Mouse (Mus musculus) intestine, embryonic 15.5 days (tissue): Measurements from ENCODE around the gene Arhgap10. TPM values are rescaled to one million over a fixed set of nuclear protein-coding genes. Genes with fewer than 3 reads are reported as not detected.

Experiments
- ATAC-seq: fragments of 200-750 bp; cut with Nextera tagmentation; 2 replicates; pipeline ENCODE4 v1.8.0; 2017; ENCODE audit warnings: moderate TSS enrichment, moderate library complexity
- H3K27ac ChIP-seq: fragments of 300-500 bp; sonication (generic); 2 replicates; pipeline ENCODE4 v1.5.1; 2015; ENCODE audit warnings: mild to moderate bottlenecking, inconsistent platforms
- H3K27me3 ChIP-seq: fragments of 300-500 bp; sonication (generic); replicated peaks from 2 replicates; pipeline ENCODE4 v1.6.1; 2015; ENCODE audit warnings: inconsistent platforms
- H3K36me3 ChIP-seq: fragments of 300-500 bp; sonication (generic); 2 replicates; pipeline ENCODE4 v1.6.1; 2015; ENCODE audit warnings: inconsistent platforms
- H3K4me1 ChIP-seq: fragments of 300-500 bp; sonication (generic); replicated peaks from 2 replicates; pipeline ENCODE4 v1.6.1; 2015; ENCODE audit warnings: inconsistent platforms
- H3K4me2 ChIP-seq: fragments of 300-500 bp; sonication (generic); replicated peaks from 2 replicates; pipeline ENCODE4 v1.6.1; 2015; ENCODE audit warnings: mild to moderate bottlenecking, inconsistent platforms
- H3K4me3 ChIP-seq: fragments of 300-500 bp; sonication (generic); replicated peaks from 2 replicates; pipeline ENCODE4 v1.5.1; 2015; ENCODE audit warnings: inconsistent platforms
- H3K9ac ChIP-seq: fragments of 300-500 bp; sonication (generic); 2 replicates; pipeline ENCODE4 v1.6.1; 2015; ENCODE audit warnings: inconsistent platforms
- H3K9me3 ChIP-seq: fragments of 300-500 bp; sonication (generic); 2 replicates; pipeline ENCODE4 v1.6.1; 2016; ENCODE audit warnings: inconsistent platforms
- WGBS: fragments of 180-500 bp; shearing (Covaris S2); methylation state at CpG from one replicate; pipeline ENCODE4 v1.1.7; 2015; 5-methylcytosine and 5-hydroxymethylcytosine counted together
- polyA plus RNA-seq: library from polyadenylated mRNA; unstranded; fragments of >200 nt; fragmentation: Nextera tagmentation; extraction: Ambion mirVana; gene quantifications from 2 replicates; pipeline ENCODE4 v1.2.1, GENCODE M21; 2015

Arhgap10 gene
- polyA plus RNA-seq, 1 experiment from 2014 or later: 30.9 TPM

DNA sequence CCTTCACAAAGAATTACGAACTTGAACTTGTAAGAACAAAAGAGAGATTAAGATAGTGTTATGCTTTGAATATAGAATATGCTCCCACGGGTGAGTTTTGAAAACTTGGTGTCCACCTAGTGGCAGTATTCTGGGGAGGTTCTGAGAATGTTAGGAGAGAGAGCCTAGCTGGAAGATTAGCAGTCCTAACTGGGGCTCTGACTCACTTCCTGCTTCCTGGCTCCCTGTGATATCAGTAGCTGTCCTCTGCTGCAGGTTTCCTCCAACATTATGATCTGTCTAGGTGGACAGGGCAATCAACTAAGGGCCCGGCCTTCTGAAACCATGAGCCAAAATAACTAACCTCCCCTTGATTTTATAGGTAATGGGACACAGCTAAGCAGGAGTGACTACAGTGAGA is 233.3 kb downstream of the Arhgap10 start:
- no peaks in the 10 kb centered on the region for H3K9me3 ChIP-seq
- no peak overlapping the region for H3K9ac ChIP-seq
- no peaks in the 10 kb centered on the region for H3K4me1 ChIP-seq
- H3K27me3 ChIP-seq: no peaks in the 10 kb centered on the region
- H3K4me2 ChIP-seq: no peak overlapping the region
- no peak overlapping the region for H3K27ac ChIP-seq
- H3K4me3 ChIP-seq: no peak overlapping the region
- 81% methylated on average over 3 of the region's 3 CpGs for WGBS
- no peak for ATAC-seq
- H3K36me3 ChIP-seq: no peaks in the 10 kb centered on the region

DNA sequence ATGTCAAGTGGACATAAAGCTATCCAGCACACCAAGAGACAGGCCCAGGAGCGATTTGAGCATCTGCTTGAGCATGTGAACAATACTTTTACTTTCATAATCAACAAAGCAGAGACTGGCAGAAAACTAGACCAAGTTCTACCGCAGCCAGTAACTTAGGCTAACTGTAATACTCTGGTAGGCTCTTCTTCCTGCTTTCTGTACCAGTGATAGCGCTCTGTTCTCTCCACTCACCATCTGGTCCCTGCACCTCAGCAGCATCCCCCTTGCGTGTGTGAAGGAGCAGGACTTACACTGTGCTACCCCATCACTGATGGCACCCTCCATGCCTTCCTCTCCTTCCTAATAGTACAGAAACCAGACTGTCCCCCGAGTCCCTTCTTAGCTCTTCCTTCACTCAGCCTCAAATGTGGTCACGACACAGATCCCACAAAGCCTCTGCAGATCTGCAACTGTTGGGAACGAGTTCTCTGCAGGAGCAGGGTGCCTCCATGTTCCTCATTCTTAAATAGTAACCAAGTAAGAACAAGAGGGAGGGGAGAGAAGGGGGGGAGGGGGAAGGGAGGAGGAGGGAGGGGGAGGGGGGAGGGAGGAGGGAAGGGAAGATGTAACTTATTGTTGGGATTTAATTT is 235.0 kb downstream of the Arhgap10 start:
- Histone ChIP-seq H3K9me3 (no peaks in the 10 kb centered on the region), H3K4me1 (no peaks in the 10 kb centered on the region), H3K4me2 (no peak overlapping the region), H3K27ac (no peak overlapping the region), H3K27me3 (no peaks in the 10 kb centered on the region), H3K9ac (no peak overlapping the region), H3K4me3 (no peak overlapping the region), H3K36me3 (no peaks in the 10 kb centered on the region)
- ATAC-seq: no peak
- WGBS: 82% methylated on average over 7 of the region's 7 CpGs

DNA sequence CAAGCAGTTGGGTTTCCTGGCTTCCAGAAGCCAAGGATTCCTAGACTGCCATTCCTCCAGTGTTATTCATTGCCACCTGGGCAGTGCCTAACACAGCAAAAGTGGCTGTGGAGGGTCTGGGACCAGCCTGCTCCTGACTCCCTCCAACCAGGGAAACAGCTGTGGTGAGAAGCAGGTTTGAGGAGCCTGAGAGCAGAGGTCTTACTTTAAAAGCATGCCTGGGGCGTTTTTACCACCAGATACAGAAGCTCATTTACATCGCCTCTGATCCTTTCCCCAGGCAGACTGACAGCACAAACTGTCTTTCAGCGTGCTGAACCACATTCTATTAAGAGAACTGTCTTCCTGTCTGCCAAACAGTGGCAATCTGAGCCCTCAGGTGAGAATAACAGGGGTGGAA is 237.8 kb downstream of the Arhgap10 start:
- Histone ChIP-seq H3K36me3 (0 out of 2 replicates have a peak, but pooled peaks cover 4% of the 10 kb centered on the region), H3K9me3 (no peaks in the 10 kb centered on the region), H3K4me2 (no peak overlapping the region), H3K9ac (no peak overlapping the region), H3K27ac (no peak overlapping the region), H3K4me3 (no peak overlapping the region), H3K4me1 (no peaks in the 10 kb centered on the region), H3K27me3 (no peaks in the 10 kb centered on the region)
- 65% methylated on average over 3 of the region's 3 CpGs for WGBS
- no peak for ATAC-seq

DNA sequence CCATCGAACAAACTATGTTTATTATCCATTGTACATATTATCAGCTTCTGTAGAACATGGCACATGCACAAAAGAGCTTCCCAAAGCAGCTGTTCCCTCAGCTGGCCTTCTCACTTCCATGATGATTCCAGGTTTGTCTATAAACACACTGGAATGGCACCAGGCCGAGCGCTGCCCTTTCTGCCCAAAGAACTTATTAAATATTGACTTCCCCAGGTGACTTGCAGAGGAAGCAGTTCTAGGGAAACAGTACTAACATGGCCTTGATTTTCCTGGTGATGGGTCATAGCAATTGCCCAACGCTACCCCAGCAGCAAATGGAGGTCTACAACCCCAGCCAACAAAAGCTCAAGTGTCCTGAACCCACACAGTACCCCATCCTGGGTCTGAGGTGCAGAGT is 239.5 kb downstream of the Arhgap10 start:
- no peak overlapping the region for H3K4me3 ChIP-seq
- H3K9ac ChIP-seq: no peak overlapping the region
- H3K4me1 ChIP-seq: no peaks in the 10 kb centered on the region
- H3K9me3 ChIP-seq: no peaks in the 10 kb centered on the region
- H3K36me3 ChIP-seq: 0 out of 2 replicates have a peak, but pooled peaks cover 4% of the 10 kb centered on the region
- 89% methylated on average over 4 of the region's 4 CpGs for WGBS
- no peaks in the 10 kb centered on the region for H3K27me3 ChIP-seq
- H3K27ac ChIP-seq: no peak overlapping the region
- ATAC-seq: no peak
- H3K4me2 ChIP-seq: no peak overlapping the region

DNA sequence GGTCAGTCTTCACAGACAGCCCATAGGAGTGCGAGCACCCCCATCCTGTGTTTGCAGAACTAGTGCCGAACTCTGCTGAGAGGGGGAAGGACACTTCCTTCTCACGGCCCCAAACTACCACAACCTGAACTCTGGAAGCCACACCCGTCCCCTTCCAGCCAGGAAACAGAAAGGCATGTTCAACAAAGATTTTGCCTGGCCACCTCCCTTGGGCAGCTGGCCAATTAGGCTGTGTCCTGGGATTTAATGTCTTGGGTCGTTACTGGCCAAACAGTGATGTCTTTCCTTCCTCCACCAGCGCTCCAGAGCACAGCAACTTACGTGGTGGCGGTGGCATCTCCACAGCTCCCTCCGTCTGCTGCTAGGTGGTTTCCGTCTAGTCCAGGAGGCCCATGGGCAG is 240.9 kb downstream of the Arhgap10 start:
- H3K27me3 ChIP-seq: no peaks in the 10 kb centered on the region
- no peak overlapping the region for H3K4me3 ChIP-seq
- H3K4me1 ChIP-seq: no peaks in the 10 kb centered on the region
- H3K9ac ChIP-seq: no peak overlapping the region
- H3K9me3 ChIP-seq: no peaks in the 10 kb centered on the region
- no peak overlapping the region for H3K27ac ChIP-seq
- no peak overlapping the region for H3K4me2 ChIP-seq
- H3K36me3 ChIP-seq: 0 out of 2 replicates have a peak, but pooled peaks cover 4% of the 10 kb centered on the region
- ATAC-seq: no peak
- WGBS: 70% methylated on average over 10 of the region's 10 CpGs

DNA sequence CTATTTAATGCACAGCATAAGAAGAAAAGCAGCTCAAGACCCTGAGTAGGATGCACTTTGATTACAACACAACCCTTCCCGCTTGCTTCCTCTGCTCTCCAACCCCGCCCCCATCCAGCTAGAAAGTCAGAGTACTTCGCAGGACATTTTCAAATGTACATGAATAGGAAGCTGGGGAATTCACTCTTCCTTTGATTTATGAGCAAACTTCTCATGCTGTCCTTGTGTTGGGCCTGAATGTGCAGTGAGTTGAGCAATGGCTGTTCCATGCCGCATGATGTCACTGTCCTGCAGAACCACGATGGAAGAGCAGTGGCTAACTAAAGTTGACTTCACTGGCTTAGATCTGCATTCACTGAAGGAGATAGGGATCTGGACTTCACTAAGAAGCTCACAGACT is 242.2 kb downstream of the Arhgap10 start:
- WGBS: 81% methylated on average over 5 of the region's 5 CpGs
- Histone ChIP-seq H3K4me3 (no peak overlapping the region), H3K36me3 (0 out of 2 replicates have a peak, but pooled peaks cover 4% of the 10 kb centered on the region), H3K9me3 (no peaks in the 10 kb centered on the region), H3K9ac (no peak overlapping the region), H3K27me3 (no peaks in the 10 kb centered on the region), H3K27ac (no peak overlapping the region), H3K4me1 (no peaks in the 10 kb centered on the region), H3K4me2 (no peak overlapping the region)
- ATAC-seq: no peak

DNA sequence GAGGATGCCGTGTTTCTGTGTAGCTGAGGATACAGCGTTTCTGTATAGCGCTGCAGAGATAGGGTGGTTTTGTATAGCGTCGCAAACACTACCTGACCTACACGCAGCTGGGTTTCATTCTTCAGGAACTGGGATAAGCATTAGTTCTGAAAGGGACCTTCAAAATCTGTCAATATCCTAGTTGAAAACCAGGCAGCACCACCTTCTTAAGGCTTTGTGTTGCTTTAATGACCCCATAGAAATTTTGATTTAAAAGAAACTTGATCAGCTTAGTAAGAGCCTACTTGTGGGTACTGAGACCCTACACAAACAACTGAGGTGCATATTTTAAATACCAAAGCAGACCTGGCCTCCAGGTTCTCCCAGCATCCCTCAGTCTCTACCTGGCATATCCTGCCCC is 245.6 kb downstream of the Arhgap10 start:
- Histone ChIP-seq H3K9me3 (no peaks in the 10 kb centered on the region), H3K4me2 (no peak overlapping the region), H3K27ac (no peak overlapping the region), H3K9ac (no peak overlapping the region), H3K4me3 (no peak overlapping the region), H3K4me1 (peaks cover 4% of the 10 kb centered on the region; the same call in 1 of the 2 replicates), H3K27me3 (no peaks in the 10 kb centered on the region), H3K36me3 (peaks cover 7% of the 10 kb centered on the region; the same call in 1 of the 2 replicates)
- WGBS: 91% methylated on average over 6 of the region's 6 CpGs
- ATAC-seq: no peak

DNA sequence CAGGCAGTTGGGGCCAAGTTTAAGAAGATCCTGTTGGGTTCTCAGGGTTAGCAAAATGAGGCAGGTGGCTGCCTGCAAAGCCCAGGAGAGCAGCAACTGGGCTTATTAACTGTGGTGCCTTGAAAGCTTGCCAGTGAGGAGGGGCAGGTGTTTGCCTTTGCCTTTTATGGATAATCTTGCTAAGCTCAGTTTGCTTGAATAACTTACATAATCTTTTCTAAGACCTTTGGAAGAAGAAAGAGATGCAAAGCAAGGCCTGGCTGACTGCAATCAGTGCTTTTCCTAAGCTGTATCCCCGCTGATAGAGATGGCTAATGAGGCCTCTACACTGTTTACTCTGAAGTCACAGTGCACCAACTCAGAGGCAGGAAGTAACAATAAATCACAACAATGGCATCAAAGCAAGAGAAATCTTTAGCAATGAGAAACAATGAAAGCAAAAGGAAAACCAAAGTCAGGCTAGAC is 249.8 kb downstream of the Arhgap10 start:
- Histone ChIP-seq H3K27me3 (no peaks in the 10 kb centered on the region), H3K4me2 (no peak overlapping the region), H3K9me3 (no peaks in the 10 kb centered on the region), H3K36me3 (peaks cover 3% of the 10 kb centered on the region; the same call in 1 of the 2 replicates), H3K9ac (no peak overlapping the region), H3K4me1 (peaks cover 4% of the 10 kb centered on the region; the same call in 1 of the 2 replicates), H3K4me3 (no peak overlapping the region), H3K27ac (no peak overlapping the region)
- ATAC-seq: no peak
- 31% methylated on average over 1 of the region's 1 CpGs for WGBS

DNA sequence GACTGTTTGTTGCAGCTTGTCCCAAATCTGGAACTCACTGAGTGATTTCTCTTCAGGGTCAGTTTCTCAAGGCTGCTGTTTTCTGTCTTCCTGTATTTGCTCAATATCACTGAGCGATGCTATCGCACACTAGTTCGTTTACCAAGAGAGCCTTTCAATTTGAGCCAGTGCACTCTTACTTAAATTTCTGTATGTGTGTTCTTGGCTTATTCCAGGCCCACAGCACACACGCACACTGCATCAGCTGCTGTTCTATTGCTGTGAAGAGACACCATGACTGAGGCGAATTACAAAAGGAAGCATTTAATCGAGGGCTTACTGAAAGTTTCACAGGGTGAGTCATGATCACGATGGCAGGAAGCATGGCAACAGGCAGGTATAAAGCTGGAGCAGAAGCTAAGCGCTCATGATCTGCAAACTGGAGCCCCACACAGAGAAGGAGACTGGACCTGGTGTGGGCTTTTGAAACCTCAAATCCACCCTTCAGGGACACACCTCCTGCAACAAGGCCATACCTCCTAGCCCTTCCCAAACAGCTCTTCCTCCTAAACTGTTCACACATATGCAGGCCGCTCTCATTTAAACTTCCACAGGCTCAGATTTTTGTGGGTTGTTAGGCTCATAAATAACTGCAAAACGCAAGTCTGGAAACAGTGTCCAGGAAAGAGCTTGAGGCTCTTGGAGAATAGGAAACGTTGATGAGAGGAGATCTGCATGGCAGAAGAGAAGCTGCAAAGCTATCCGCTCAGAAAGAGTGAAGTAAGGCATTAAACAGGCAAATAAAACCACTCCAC is 255.3 kb downstream of the Arhgap10 start:
- H3K9ac ChIP-seq: no peak overlapping the region
- H3K9me3 ChIP-seq: no peaks in the 10 kb centered on the region
- H3K4me3 ChIP-seq: no peak overlapping the region
- H3K4me1 ChIP-seq: no peaks in the 10 kb centered on the region
- no peak overlapping the region for H3K27ac ChIP-seq
- H3K4me2 ChIP-seq: no peak overlapping the region
- WGBS: 58% methylated on average over 12 of the region's 12 CpGs
- no peaks in the 10 kb centered on the region for H3K27me3 ChIP-seq
- ATAC-seq: no peak
- H3K36me3 ChIP-seq: peaks cover 6% of the 10 kb centered on the region; the same call in 1 of the 2 replicates

DNA sequence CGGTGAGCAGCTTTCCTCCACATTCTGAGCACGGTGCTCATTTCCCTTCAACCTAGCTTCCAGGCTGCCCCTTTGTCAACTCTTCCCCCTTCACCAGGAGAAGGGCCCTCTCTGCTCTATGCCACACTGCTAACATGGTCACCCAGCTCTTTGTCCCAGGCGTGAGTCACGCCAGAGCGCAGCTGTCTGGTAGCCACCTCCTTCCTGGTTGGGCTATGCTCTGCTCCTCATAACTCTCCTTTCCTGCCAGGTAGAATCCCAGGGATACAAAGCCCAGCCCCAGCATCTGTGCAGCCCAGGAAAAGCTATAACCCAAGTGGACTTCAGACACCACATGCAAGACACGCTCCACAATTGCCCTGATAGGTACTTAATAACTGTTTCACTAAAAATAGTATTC is 256.5 kb downstream of the Arhgap10 start:
- no peaks in the 10 kb centered on the region for H3K27me3 ChIP-seq
- 71% methylated on average over 6 of the region's 6 CpGs for WGBS
- H3K4me1 ChIP-seq: no peaks in the 10 kb centered on the region
- peaks cover 7% of the 10 kb centered on the region for H3K36me3 ChIP-seq
- H3K27ac ChIP-seq: no peak overlapping the region
- no peak overlapping the region for H3K4me3 ChIP-seq
- peak; percentile 72 for ATAC-seq
- no peak overlapping the region for H3K9ac ChIP-seq
- H3K9me3 ChIP-seq: no peaks in the 10 kb centered on the region
- H3K4me2 ChIP-seq: no peak overlapping the region

DNA sequence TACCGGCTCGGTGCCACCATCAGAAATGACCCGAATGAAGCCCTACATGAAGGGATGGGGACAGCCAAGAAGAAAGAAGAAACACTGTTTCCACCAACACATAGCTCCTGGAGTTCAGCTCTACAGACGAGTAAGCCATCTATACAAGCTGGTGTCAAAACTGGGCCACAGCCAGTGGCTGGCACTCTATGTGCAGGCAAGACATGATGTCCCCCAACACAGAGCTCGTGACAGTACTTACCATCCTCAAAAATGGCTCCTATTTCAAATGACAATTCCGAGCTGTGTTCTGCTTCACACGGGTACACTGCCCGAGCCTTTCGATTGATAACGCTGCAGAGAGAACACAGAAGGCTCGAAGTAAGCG is 260.7 kb downstream of the Arhgap10 start:
- H3K9ac ChIP-seq: no peak overlapping the region
- no peak overlapping the region for H3K4me3 ChIP-seq
- no peaks in the 10 kb centered on the region for H3K27me3 ChIP-seq
- 94% methylated on average over 12 of the region's 12 CpGs for WGBS
- H3K36me3 ChIP-seq: peaks cover 11% of the 10 kb centered on the region
- H3K4me1 ChIP-seq: no peaks in the 10 kb centered on the region
- H3K4me2 ChIP-seq: no peak overlapping the region
- H3K27ac ChIP-seq: no peak overlapping the region
- ATAC-seq: no peak
- H3K9me3 ChIP-seq: no peaks in the 10 kb centered on the region

DNA sequence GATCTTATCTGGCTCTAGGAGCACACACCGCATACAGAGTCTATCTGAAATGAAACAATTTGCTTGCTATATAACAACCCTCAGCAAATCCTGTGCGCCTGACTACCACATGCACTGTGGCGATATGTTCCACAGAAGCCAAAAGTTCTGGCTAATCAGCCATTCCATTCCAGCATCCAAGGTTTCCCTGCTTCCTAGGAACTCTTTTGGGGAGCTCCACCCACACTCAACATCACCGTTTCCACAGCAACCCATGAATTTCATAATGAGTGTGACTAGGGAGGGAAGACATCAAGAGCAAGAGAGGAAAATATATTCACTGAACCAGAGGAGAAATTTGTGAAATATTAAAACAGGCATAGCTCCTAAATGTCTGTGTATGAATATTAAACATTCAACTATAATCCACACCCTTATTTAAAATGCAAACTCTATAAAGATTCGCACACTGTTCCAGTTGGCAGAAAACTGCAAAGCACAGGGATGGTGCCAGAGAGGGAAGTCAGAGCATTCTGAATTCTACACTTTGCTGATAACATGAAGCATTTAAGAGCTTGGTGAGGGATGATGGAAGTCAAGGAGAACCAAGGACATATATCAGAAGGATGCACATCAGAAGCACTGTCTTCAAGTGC is 261.2 kb downstream of the Arhgap10 start:
- 94% methylated on average over 5 of the region's 5 CpGs for WGBS
- Histone ChIP-seq H3K4me1 (no peaks in the 10 kb centered on the region), H3K4me3 (no peak overlapping the region), H3K27ac (no peak overlapping the region), H3K9me3 (no peaks in the 10 kb centered on the region), H3K36me3 (peaks cover 11% of the 10 kb centered on the region), H3K9ac (no peak overlapping the region), H3K4me2 (no peak overlapping the region), H3K27me3 (no peaks in the 10 kb centered on the region)
- ATAC-seq: no peak
